Mouse (Mus musculus) megakaryocyte progenitor cell, adult 5-6 weeks (primary cell): ENCODE results near the gene Pde4a. TPM values are rescaled to one million over a fixed set of nuclear protein-coding genes. Genes with fewer than 3 reads are reported as not detected.

Experiments used
- ATAC-seq: replicated peaks from 2 replicates; pipeline ENCODE4 v1.8.0; 2016; ENCODE audit warnings: mild to moderate bottlenecking, moderate TSS enrichment, inconsistent platforms; ENCODE audit not compliant: poor library complexity
- total RNA-seq, 2 experiments: library from RNA; stranded (forward) in 1 of 2; stranded (reverse) in 1 of 2; fragments of 157-497, 149-512 nt in 1 of 2; fragments of 200-1000 nt in 1 of 2; gene quantifications; 2 replicates each; pipeline versions ENCODE4 v1.2.3 to v1.2.4; 2015 to 2017

The Pde4a gene
- total RNA-seq, 2 experiments from 2014 or later, result 4.0 to 15.2 TPM

DNA sequence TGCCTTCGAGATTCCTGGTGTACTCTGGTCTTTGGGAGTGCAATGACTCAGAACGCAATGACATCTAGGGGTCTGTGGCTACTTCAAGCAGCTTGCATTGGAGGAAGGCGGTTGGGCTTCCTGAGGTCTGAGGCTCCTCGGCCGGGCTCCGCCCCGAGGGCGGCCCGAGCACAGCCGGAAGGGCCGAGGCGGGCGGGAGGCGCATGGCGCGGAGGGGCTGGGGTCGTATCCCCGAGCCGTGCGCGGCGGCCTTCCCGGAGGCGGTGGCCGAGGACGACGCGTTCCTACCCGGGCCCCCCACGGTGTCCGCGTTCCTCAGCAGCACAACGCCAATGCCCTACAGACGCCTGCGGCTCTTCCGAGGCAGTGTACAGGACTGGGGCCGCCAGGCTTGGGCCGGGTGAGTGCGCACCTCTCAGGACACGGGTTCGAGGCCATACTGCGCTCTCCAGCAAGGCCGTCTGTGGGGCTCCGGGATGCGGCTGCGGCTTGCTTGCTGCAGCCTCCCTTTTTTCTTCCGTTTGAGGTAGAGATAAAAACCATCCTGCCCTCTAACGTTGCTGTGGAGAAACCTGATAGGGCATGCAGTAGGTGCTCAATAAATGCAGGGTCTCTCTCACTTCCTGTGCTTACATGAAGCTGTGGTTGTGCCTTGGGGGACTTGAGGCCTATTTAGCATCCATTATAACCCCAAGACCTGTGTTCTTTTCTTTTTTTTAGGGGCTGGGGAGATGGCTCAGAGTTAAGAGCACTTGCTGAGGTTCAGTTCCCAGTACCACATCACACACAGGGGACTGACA, 16.1 kb downstream of the Pde4a start:
- ATAC-seq, result peak; percentile 30

DNA sequence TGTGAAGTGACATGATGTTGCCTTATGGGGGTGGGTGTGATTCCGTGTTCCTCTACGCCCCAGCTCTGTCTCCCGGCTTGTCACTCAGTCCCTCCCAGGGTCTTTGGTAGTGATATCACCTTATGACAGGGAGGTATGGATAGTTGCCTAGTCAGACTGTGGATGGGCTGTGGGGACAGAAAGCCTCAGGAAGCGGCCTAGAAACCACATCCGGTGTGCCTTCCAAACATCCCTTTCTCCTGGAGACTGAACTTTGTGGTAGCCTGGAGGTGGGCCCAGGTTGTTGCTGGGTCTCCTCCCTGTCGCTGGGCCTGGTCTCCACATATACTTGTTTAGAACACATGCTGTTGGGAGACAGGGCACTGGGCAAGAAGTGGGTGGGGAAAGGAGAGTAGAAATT, 17.9 kb downstream of the Pde4a start:
- peak; percentile 49 for ATAC-seq

DNA sequence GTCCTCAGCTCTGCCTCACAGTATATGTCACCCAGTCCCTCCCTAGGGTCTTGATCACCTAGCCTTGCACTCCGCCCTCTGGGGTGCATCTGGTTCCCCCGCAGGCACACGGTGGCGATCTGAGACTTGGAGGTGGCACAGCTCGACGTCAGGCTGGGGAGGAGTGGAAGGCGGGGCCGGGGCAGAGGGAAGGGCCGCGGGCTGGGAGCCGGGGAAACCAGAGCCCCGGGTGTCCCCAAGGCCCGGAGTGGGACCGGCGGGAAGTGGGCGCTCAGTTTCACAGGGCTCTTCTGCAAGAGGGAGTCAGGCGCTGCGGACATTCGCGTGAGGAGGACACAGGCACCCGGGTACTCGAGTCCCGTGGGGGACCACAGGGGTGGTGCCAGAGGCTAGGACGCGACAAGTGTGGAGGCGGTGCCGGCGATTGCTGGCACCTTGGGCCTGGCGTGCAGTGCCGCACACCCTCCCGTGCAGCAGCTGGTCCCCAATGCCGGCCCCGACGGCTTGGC, 18.4 kb downstream of the Pde4a start:
- peak; percentile 75 for ATAC-seq

DNA sequence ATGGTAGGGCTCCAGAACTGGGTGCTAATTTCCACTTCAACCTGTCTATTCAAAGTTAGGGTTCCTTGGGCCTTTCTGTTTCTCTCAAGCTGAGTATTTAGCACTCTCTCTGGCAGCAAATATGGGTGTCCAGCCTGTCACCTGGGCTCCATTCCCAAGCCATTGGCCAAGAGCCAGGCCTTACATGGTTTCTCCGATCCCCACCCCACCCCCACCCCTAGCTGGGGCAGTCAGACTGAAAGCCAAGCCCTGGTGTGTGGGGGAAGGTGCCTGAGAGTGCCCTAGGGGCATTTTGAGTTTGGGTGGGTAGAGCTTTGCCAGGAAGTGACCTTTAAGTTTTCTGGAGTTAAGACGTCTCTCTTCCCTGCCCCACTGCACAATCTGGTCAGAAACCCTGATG, 19.2 kb downstream of the Pde4a start:
- ATAC-seq, result no peak

DNA sequence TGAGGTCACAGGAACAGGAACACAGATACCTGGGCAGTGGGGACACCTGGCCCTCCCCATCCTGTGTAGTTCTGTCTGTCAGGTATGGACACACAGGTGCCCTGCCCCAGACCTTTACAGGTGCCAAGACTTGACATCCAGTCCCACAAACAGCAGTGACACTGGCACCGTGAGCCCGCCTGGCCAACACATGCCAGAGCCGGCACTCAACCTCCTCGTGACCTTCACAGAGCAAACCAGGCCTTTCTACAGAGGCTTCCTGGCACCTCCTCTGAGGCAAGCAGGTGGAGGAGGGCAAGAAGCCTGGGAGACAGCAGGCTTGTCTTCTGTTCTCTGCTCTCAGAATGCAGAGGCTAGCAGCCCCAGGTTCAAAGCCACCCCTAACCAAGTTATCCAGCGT, 19.9 kb downstream of the Pde4a start:
- no peak for ATAC-seq

DNA sequence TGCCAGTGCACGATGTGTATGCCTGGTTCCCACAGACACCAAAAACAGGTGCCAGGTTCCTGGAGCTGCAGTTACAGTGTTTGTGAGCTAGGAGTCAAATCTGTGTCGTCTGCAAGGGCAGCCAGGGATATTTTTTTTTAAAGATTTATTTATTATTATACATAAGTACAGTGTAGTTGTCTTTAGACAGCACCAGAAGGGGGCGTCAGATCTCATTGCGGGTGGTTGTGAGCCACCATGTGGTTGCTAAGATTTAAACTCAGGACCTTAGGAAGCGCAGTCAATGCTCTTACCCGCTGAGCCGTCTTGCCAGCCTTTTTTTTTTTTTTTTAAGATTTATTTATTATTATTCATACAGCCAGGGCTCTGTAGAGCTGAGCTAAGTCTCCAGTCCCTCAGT, 24.4 kb downstream of the Pde4a start:
- peak; percentile 58; the same call in 1 of the 2 replicates for ATAC-seq

DNA sequence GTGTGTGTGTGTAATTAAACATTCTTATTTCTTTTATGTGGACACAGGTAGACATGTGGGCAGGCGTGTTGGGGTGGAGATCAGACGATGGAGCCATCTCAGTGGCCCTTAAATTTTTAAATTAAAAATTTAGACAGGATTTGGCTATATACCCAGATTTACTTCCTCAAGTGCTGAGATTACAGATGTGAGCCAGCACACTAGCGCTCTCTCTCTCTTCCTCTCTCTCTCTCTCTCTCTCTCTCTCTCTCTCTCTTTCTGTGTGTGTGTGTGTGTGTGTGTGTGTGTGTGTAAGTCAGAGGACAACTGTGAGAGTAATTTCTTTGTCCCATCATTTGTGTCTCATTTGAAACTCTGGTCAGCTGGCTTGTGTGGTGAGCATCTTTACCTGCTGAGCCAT, 25.2 kb downstream of the Pde4a start:
- ATAC-seq, result no peak

DNA sequence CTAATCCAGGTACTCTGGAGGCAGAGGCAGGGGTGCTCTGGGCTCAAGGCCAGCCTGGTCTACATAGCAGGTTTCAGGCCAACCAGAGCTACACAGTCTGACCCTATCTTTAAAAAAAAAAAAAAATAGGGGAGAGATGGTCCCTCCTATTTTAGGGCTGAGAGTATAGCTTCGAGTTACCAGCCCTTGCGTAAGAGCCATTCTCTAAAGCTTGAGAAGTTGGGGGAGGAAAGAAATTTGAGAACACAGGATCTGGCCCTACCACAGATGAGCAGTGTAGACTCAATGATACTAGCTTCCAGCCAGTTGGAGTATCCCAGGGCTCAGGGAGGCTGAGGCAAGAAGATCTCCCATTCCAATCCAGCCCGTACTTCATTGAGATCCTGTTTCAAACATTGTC, 28.3 kb downstream of the Pde4a start:
- no peak for ATAC-seq

DNA sequence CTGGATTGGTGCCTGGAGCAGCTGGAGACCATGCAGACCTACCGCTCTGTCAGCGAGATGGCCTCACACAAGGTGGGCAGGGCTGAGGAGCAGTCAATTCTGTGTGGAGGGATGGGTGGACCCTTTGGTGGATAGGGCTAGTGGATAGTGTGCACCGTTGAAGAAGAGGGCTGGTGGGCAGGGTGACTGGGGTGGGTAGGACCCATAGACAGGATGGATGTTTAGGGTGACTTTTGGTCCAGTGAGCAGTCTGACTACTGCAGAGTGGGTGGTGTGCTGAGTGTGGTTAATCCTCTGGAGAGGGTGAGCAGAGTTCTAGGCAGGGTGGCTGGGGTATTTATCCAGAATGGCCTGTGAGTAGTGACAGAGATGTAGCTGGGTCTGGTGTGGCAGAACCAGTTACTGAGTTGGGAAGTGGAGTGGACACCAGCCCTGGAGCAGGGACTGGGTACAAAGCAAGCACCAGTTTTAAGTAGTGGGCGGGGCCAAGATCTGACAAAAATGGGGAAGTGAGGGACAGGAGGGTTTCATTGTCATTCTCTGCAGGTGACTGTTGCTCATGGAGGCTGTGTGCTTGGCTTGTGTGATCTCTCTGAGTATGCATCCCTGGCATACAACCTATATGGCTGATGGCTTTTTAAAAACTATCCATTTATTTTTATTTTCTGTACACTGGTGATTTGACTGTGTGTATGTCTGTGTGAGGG, 29.4 kb downstream of the Pde4a start:
- peak; percentile 79 for ATAC-seq

DNA sequence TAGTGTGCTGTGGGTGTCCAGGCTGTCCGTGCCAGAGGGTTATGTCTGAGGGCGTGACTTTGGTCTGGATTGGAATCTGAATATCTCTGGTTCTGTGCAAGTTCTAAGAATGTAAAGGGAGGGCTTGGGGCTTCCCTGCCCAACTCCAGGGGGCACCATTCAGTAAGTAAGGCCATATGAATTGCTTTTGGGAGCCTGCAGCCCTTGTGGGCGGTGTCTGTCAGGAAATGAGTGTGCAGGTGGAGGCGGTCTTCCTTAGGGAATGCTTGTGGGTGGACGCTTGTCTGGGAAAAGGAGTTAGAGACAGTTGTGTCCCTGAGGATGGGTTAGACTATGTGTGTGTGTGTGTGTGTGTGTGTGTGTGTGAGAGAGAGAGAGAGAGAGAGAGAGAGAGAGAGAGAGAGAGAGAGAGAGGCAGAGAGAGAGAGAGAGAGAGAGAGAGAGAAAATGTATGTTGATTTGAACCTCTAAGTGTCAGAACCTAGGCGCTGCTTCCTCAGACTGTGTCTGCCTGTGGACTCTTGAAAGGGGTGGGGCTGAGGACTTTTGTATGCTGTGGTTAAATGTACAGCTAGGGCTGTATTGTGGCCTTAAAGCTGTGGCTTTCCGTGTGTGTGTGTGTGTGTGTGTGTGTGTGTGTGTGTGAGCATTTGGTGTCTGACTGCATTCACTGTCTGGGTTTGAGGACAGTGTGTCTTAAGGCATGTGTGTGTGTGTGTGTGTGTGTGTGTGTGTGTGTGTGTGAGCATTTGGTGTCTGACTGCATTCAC, 30.4 kb downstream of the Pde4a start:
- peak; percentile 47 for ATAC-seq

DNA sequence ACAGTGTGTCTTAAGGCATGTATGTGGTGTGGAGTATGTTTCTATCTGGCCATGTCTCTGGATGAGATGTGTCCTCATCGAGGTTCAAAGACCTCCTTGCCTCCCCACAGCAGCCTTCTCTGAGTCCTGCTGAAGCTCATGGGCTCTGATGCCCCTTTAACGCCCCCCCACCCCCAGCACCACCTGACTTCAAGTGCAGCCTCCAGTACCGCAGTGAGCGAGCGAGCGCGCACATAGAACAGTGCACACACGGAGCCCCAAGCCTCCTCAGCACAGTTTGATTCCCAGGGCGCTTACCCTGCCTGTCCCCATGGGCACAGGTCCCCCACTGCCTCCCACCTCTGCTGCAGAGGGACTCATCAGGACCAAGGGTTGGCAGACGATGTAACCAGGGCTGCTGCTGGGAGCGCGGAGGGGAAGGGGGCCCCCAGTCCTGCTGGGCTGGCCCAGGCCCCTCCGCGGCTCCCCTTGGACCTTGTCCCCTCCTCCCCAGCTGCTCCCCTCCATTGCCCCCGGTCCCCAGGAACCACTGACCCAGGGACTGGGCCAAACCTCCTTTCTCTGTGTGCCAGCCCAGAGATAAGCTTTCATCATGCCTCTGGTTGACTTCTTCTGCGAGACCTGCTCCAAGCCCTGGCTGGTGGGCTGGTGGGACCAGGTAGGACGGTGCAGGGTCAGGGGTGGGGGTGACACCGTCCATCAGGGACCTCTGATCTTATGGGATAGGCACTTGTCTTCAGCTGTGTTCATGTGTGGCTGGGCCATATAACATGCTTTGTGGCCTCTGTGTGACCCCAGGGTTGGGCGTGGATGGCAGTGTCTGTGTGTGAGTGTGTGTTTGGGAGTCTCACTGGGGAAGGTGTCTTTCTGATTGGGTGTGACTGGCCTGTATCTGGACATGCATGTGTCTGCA, 31.3 kb downstream of the Pde4a start:
- ATAC-seq, result no peak

DNA sequence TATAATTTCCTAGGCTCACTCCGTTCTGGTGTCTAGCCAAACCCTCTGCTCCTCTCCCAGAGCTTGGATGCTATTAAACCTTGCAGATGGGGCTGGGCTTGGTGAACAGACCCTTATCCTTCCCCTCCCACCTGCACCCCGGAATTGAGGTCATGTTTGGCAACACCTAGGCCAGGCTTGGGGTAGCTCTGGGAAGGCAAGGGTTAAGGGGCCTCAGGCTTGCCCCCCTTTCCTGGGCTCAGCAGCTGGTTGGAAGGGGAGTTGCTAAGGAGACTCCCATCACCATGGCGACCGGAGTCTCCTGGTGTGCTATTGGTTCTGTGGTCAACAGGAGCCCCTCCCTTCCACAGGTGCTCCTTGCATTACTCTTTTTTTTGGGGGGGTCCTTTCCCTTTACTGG, 32.5 kb downstream of the Pde4a start:
- ATAC-seq, result no peak

DNA sequence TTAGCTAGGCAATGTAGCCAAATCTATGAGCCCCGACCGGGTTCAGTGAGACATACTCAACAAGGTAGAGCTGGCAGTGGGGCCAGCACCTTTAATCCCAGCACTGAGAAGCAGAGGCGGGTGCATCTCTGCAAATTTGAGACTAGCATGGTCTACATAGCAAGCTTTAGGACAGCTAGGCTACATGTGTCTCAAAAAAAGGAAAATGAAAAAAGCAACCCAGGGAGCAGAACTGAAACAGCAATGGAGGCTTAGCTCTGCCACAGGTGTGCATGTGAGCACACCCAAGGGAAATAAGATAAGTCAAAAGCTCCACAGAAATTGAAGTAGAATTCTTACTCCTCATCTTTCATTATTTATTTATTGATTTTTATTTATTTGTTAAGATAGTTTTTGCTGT, 33.4 kb downstream of the Pde4a start:
- ATAC-seq, result no peak

DNA sequence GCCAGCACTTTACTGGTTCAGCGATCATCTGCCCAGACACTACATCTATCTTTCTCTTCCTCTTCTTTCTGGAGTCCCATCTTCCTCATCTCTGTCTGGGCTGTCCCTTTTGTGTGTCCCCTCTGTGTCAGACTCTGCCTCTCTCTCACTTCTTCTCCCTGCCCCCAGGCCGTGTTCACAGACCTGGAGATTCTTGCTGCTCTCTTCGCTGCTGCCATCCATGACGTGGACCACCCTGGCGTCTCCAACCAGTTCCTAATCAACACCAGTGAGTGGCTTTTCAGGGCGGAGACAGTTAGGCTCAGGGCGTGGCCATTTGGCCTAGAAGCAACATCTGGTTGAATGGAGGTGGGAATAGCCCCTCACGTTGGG, 38.6 kb downstream of the Pde4a start:
- ATAC-seq, result no peak

DNA sequence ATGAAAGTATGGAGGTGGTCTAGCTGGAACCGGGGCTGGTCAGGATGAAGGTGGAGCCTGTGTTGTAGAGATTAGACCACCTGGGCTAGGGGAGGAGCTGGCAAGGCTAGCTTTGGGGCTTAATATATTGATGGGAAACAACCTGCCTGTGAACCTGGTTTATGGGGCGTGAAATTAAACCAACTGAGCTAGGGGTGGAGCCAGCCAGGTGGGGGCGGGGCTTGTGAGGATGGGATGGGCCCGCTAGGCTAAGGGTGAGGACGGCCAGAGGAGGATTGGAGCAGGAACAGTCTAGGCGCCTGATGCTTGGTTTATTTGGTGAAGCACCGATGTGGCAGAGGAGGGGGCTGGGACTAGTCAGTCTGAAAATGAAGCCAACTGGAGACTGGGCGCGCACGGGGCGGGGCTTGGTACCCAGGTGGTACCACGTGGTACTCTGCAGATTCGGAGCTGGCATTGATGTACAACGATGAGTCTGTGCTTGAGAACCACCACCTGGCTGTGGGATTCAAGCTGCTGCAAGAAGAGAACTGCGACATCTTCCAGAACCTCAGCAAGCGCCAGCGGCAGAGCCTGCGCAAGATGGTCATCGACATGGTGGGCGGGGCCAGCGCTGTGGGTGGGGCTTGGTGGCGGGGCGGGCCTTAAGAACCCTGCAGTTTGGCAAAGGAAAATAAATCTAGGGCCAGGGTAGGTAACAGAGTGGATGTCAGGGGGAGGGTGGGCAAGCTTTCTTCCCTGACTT, 39.2 kb downstream of the Pde4a start:
- ATAC-seq, result no peak

DNA sequence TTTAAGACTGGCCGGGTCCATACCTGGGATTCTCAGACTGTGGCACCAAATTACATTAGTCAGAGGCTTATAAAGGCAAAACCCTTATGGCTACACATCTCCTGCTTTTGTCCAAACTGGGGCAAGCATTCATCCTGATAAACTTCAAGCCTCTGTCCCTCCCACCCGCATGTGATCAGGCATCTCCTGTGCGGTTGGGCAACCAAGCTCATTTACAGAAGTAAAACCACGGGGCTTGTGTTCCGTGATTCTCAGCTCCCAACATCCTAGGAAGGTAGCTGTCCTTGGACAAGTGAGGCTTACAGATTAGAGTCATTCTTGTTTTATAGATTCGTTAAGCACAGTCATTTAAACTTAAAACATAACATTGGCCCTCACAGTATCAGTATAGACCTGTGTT, 41.3 kb downstream of the Pde4a start:
- no peak for ATAC-seq

DNA sequence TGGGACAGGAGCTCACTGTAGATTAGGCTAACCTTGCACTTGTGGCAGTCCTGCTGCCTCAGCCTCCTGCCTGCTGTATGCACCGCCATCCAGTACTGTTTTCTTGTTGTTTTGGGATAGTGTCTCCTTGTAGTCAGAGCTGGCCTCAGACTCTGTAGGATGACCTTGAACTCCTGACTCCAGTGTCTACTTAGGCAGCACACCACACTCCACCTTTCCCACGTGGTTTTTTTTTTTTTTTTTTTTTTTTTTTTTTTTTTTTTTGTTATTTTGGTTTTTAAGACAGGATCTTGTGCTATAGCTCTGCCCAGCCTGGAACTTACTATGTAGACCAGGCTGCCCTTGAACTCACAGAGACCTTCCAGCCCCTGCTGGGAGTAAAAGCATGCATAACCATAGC, 43.1 kb downstream of the Pde4a start:
- ATAC-seq, result no peak

DNA sequence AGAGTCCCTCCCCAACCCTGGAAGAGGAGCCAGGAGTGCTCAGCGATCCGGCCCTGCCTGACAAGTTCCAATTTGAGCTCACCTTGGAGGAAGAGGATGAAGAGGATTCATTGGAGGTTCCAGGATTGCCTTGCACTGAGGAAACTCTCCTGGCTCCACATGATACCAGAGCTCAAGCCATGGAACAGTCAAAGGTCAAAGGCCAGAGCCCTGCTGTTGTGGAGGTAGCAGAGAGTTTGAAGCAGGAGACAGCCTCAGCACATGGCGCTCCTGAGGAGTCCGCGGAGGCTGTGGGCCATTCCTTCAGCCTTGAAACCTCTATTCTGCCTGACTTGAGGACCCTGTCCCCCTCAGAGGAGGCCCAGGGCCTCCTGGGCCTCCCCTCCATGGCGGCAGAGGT, 45.3 kb downstream of the Pde4a start:
- no peak for ATAC-seq

DNA sequence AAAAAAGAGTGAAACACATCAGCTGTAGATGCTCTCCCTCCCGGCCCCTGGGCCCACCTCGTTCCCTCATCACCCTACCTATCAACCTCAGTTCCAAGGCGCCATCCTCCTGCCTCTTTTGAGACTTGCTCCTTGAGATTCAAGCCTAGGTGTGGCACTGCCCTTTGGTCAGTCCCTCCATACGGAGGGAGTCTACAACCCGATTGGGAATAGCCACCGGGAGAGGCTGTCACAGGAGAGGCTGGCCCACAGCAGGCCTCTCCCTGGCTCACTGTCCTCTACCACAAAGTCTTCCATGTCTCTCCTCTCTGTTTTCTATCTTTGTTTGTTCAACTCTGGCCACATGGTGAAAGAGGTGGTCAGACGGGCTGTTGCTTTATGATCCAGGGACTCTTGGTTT, 46.1 kb downstream of the Pde4a start:
- ATAC-seq, result no peak

DNA sequence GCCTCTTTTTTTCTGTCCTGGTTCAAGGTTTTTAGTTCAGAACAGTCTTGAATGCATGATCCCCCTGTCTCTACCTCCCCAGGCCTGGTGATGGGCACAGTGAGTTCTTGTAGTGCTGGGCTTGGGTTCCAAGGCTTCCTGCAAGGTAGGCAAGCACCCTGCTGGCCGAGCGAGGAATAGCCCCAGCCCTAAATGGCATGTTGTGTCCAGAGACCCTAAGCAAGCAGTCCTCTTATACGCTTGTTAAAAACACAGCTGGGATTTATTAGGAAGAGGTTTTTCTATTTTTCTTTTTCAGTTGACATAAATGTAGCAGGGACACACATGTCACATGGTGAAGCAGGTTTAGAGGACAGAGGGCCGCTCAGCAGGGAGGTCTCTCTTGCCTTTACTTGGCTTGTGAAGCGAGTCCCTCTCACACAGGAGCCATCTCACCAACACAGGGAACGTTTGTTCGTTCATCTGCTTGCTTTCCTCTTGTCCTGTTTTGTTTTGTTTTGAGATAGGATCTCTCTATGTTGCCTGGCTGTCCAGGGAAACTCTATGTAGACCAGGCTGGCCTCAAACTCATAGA, 48.2 kb downstream of the Pde4a start:
- peak; percentile 87 for ATAC-seq
